23 mouse cellular contexts compared by ENCODE assay signal in genomic region chr3:69485347-69485746, GRCm38 (mm10).
DNase-seq lines count a peak whose midpoint lies in the region; ATAC-seq and TF ChIP-seq lines count a peak whose summit lies in the region.
"Had no signal": no experiment of that assay in that cellular context is flagged by ENCODE, and none has a peak within 500 bp of the region (broad histone marks: within the 10 kb centered on the region; RNA-seq: fewer than 3 reads in every experiment).

No protein-coding gene starts in this region.

- no peaks in the 10 kb centered on the region for H3K36me3 ChIP-seq in myocyte (ENCODE audit: control insufficient read depth, insufficient read depth)
- H3K36me3 ChIP-seq in hindbrain, embryonic 13.5 days, result no peaks in the 10 kb centered on the region
- H3K36me3 ChIP-seq: embryonic facial prominence, embryonic 10.5 days; embryonic facial prominence, embryonic 13.5 days; forebrain, embryonic 10.5 days; heart, embryonic 10.5 days; heart, embryonic 13.5 days; hindbrain, embryonic 12.5 days had no signal

- H3K4me3 ChIP-seq in myocyte, result no peak overlapping the region
- no peak overlapping the region for H3K4me3 ChIP-seq in hindbrain, embryonic 13.5 days
- H3K4me3 ChIP-seq: embryonic facial prominence, embryonic 10.5 days; embryonic facial prominence, embryonic 13.5 days; forebrain, embryonic 10.5 days; forebrain, embryonic 13.5 days; heart, adult 2 months; heart, embryonic 10.5 days; heart, embryonic 13.5 days; hindbrain, embryonic 12.5 days had no signal

- no peak overlapping the region for H3K27ac ChIP-seq in hindbrain, embryonic 13.5 days
- H3K27ac ChIP-seq: embryonic facial prominence, embryonic 10.5 days; embryonic facial prominence, embryonic 13.5 days; forebrain, embryonic 10.5 days; heart, adult 2 months; heart, embryonic 10.5 days; heart, embryonic 13.5 days; hindbrain, embryonic 12.5 days had no signal

- H3K4me1 ChIP-seq in hindbrain, embryonic 13.5 days (replicated peaks), result peaks cover 38% of the 10 kb centered on the region
- H3K4me1 ChIP-seq: forebrain, embryonic 10.5 days had no signal

- H3K27me3 ChIP-seq in myocyte (ENCODE audit: control insufficient read depth, insufficient read depth, insufficient read length), result no peaks in the 10 kb centered on the region
- no peaks in the 10 kb centered on the region for H3K27me3 ChIP-seq in hindbrain, embryonic 13.5 days
- H3K27me3 ChIP-seq: embryonic facial prominence, embryonic 13.5 days; forebrain, embryonic 13.5 days; heart, embryonic 13.5 days; hindbrain, embryonic 12.5 days; Patski had no signal

- no peak for TF ChIP-seq POLR2A in myocyte (IDR thresholded peaks at IDR 0.05; ENCODE audit: insufficient read length, low read depth)

- WGBS in hindbrain, embryonic 13.5 days, result 92% methylated on average over 3 of the region's 3 CpGs

- peak overlapping the region; percentile 2 for H3K4me2 ChIP-seq in myocyte (ENCODE audit: low read depth)
- H3K4me2 ChIP-seq in hindbrain, embryonic 13.5 days, result no peak overlapping the region
- H3K4me2 ChIP-seq: embryonic facial prominence, embryonic 13.5 days; forebrain, embryonic 13.5 days; heart, embryonic 13.5 days; hindbrain, embryonic 12.5 days had no signal

- peak; percentile 11 for DNase-seq in adrenal gland, postnatal 14 days
- DNase-seq in adrenal gland, postnatal 25 days, result no peak
- DNase-seq in cerebellum, adult 11 months, result no peak
- DNase-seq: embryo, embryonic 11 days; gastrocnemius, postnatal 10 days; gastrocnemius, postnatal 36 days; heart, adult 2 months; heart, postnatal 14 days; kidney, adult 18-20 months had no signal

- no peak overlapping the region for H3K9ac ChIP-seq in hindbrain, embryonic 13.5 days
- H3K9ac ChIP-seq: embryonic facial prominence, embryonic 13.5 days; forebrain, embryonic 13.5 days; heart, embryonic 13.5 days; hindbrain, embryonic 12.5 days had no signal

- peak; percentile 57 for ATAC-seq in common myeloid progenitor, adult 5-6 weeks (replicated peaks; ENCODE audit: low read depth, poor library complexity, severe bottlenecking)
- no peak for ATAC-seq in hindbrain, embryonic 13.5 days (ENCODE audit: low FRiP score)
- ATAC-seq: forebrain, embryonic 13.5 days; forebrain, embryonic 16.5 days; hindbrain, embryonic 16.5 days; intestine, embryonic 16.5 days had no signal

- no peak overlapping the region for H3ac ChIP-seq in myocyte (ENCODE audit: control insufficient read depth, insufficient read length)

- H3K79me2 ChIP-seq in myocyte (ENCODE audit: control insufficient read depth, insufficient read depth), result no peaks in the 10 kb centered on the region

- H3K9me3 ChIP-seq in hindbrain, embryonic 13.5 days, result no peaks in the 10 kb centered on the region
- H3K9me3 ChIP-seq: embryonic facial prominence, embryonic 10.5 days; embryonic facial prominence, embryonic 13.5 days; forebrain, embryonic 10.5 days; forebrain, embryonic 13.5 days; heart, embryonic 10.5 days; heart, embryonic 13.5 days; hindbrain, embryonic 12.5 days had no signal

TF ChIP-seq in myocyte, 11 proteins besides CTCF, POLR2A, EP300 and RAD21:
- TF ChIP-seq MYOD1 (IDR thresholded peaks at IDR 0.05; ENCODE audit: control insufficient read depth in 1 of 3, insufficient read length in 2 of 3, low read depth in 2 of 3) (no peak), CEBPB (IDR thresholded peaks at IDR 0.05; ENCODE audit: insufficient read depth, poor library complexity, severe bottlenecking) (no peak), E2F4 (IDR thresholded peaks at IDR 0.05; ENCODE audit: insufficient read depth) (no peak), SRF (IDR thresholded peaks at IDR 0.05; ENCODE audit: control insufficient read depth, insufficient read length, low read depth) (no peak), TCF12 (IDR thresholded peaks at IDR 0.05; ENCODE audit: insufficient read depth, poor library complexity, severe bottlenecking) (no peak), POLR2AphosphoS2 (IDR thresholded peaks at IDR 0.05; ENCODE audit: insufficient read length, low read depth) (no peak), USF1 (IDR thresholded peaks at IDR 0.05; ENCODE audit: low read depth) (no peak)
